Comparison of ENCODE assay signal across 23 mouse cellular contexts in genomic region chr2:116984597-116984996, GRCm38 (mm10).
DNase-seq lines count a peak whose midpoint lies in the region; ATAC-seq lines count a peak whose summit lies in the region.
"Had no signal": no experiment of that assay in that cellular context is flagged by ENCODE, and none has a peak within 500 bp of the region (broad histone marks: within the 10 kb centered on the region; RNA-seq: fewer than 3 reads in every experiment).

No protein-coding gene starts in this region.

- intact Hi-C loops in heart, postnatal 14 days (cut with DNase I) = no loop called here

- peaks cover 23% of the 10 kb centered on the region for H3K4me1 ChIP-seq in kidney, embryonic 15.5 days
- H3K4me1 ChIP-seq in midbrain, embryonic 11.5 days (ENCODE audit: control insufficient read depth, insufficient read depth, low read length) = peaks cover 11% of the 10 kb centered on the region
- peaks cover 11% of the 10 kb centered on the region for H3K4me1 ChIP-seq in midbrain, embryonic 13.5 days (replicated peaks)

- WGBS in kidney, embryonic 15.5 days = 57% methylated on average over 3 of the region's 3 CpGs
- 88% methylated on average over 3 of the region's 3 CpGs for WGBS in midbrain, embryonic 11.5 days
- 84% methylated on average over 3 of the region's 3 CpGs for WGBS in midbrain, embryonic 13.5 days

- peak; percentile 72 for DNase-seq in heart, adult 11 months
- no peak for DNase-seq in heart, postnatal 14 days
- no peak for DNase-seq in kidney, adult 18-20 months
- peak; percentile 49 for DNase-seq in midbrain, embryonic 11.5 days (ENCODE audit: low spot score, missing footprints)
- DNase-seq: adrenal gland, adult 8-10 months; adrenal gland, postnatal 25 days; cerebellum, adult 18-20 months; cerebellum, adult 9-10 months; cerebellum, postnatal 14 days; forebrain, postnatal 0 days; gastrocnemius, adult 2 months; gastrocnemius, postnatal 14 days; heart, postnatal 36 days had no signal

- H3K4me3 ChIP-seq in kidney, embryonic 15.5 days (replicated peaks) = no peak overlapping the region
- H3K4me3 ChIP-seq in midbrain, embryonic 11.5 days (ENCODE audit: low read depth, low read length) = no peak overlapping the region
- H3K4me3 ChIP-seq in midbrain, embryonic 13.5 days (replicated peaks) = no peak overlapping the region
- H3K4me3 ChIP-seq: embryonic facial prominence, embryonic 12.5 days; embryonic facial prominence, embryonic 15.5 days; gastrocnemius, adult 2 months; hindbrain, embryonic 10.5 days; hindbrain, embryonic 13.5 days had no signal

- 0 out of 2 replicates have a peak overlapping the region, but pooled peaks have one; percentile 65 for H3K27ac ChIP-seq in kidney, embryonic 15.5 days
- H3K27ac ChIP-seq in midbrain, embryonic 11.5 days (ENCODE audit: low read depth, low read length) = no peak overlapping the region
- no peak overlapping the region for H3K27ac ChIP-seq in midbrain, embryonic 13.5 days
- H3K27ac ChIP-seq: embryonic facial prominence, embryonic 12.5 days; embryonic facial prominence, embryonic 15.5 days; gastrocnemius, adult 2 months; hindbrain, embryonic 10.5 days; hindbrain, embryonic 13.5 days had no signal

- no peaks in the 10 kb centered on the region for H3K36me3 ChIP-seq in kidney, embryonic 15.5 days
- no peaks in the 10 kb centered on the region for H3K36me3 ChIP-seq in midbrain, embryonic 11.5 days (ENCODE audit: control insufficient read depth, insufficient read depth, low read length)
- no peaks in the 10 kb centered on the region for H3K36me3 ChIP-seq in midbrain, embryonic 13.5 days
- H3K36me3 ChIP-seq: embryonic facial prominence, embryonic 12.5 days; embryonic facial prominence, embryonic 15.5 days; hindbrain, embryonic 10.5 days; hindbrain, embryonic 13.5 days had no signal

- no peaks in the 10 kb centered on the region for H3K27me3 ChIP-seq in kidney, embryonic 15.5 days
- no peaks in the 10 kb centered on the region for H3K27me3 ChIP-seq in midbrain, embryonic 11.5 days (ENCODE audit: control insufficient read depth, insufficient read depth, low read length)
- H3K27me3 ChIP-seq in midbrain, embryonic 13.5 days = no peaks in the 10 kb centered on the region
- H3K27me3 ChIP-seq: embryonic facial prominence, embryonic 12.5 days; embryonic facial prominence, embryonic 15.5 days; hindbrain, embryonic 13.5 days had no signal

- no peak overlapping the region for H3K9ac ChIP-seq in kidney, embryonic 15.5 days
- H3K9ac ChIP-seq in midbrain, embryonic 11.5 days (ENCODE audit: low read length) = no peak overlapping the region
- no peak overlapping the region for H3K9ac ChIP-seq in midbrain, embryonic 13.5 days (replicated peaks)
- H3K9ac ChIP-seq: embryonic facial prominence, embryonic 12.5 days; embryonic facial prominence, embryonic 15.5 days; forebrain, postnatal 0 days; hindbrain, embryonic 13.5 days had no signal

- H3K9me3 ChIP-seq in kidney, embryonic 15.5 days (replicated peaks) = no peaks in the 10 kb centered on the region
- H3K9me3 ChIP-seq in midbrain, embryonic 11.5 days (ENCODE audit: control insufficient read depth, low read length) = no peaks in the 10 kb centered on the region; the same call in 1 of the 2 replicates
- peaks cover 2% of the 10 kb centered on the region; the same call in 1 of the 2 replicates for H3K9me3 ChIP-seq in midbrain, embryonic 13.5 days
- H3K9me3 ChIP-seq: embryonic facial prominence, embryonic 12.5 days; embryonic facial prominence, embryonic 15.5 days; hindbrain, embryonic 10.5 days; hindbrain, embryonic 13.5 days had no signal

- no peak for ATAC-seq in kidney, embryonic 15.5 days (replicated peaks; ENCODE audit: low FRiP score)
- ATAC-seq in midbrain, embryonic 11.5 days (ENCODE audit: low FRiP score) = no peak
- ATAC-seq in midbrain, embryonic 13.5 days = no peak
- ATAC-seq: activated CD4-positive, CD25-positive, alpha-beta regulatory T cell, adult 4 months; forebrain, embryonic 14.5 days; forebrain, postnatal 0 days; hindbrain, embryonic 16.5 days had no signal

- H3K4me2 ChIP-seq in kidney, embryonic 15.5 days = no peak overlapping the region
- no peak overlapping the region for H3K4me2 ChIP-seq in midbrain, embryonic 11.5 days
- no peak overlapping the region for H3K4me2 ChIP-seq in midbrain, embryonic 13.5 days (replicated peaks)
- H3K4me2 ChIP-seq: embryonic facial prominence, embryonic 12.5 days; embryonic facial prominence, embryonic 15.5 days; heart, embryonic 11.5 days; hindbrain, embryonic 13.5 days had no signal

Comparison
In these comparisons a context has a peak if more than half of its experiments do, and no peak if none do; other contexts are left out.
1. DNase-seq: peak in heart, adult 11 months (single experiment) and midbrain, embryonic 11.5 days (single experiment); none in heart, postnatal 14 days (0 of 2) and kidney, adult 18-20 months (single experiment).